Mouse (Mus musculus): ENCODE measurements around the gene Prss29.

Gene Prss29

GRCm38 (mm10) chr17:25340003-25340402 lies 21.5 kb downstream of the Prss29 start:
- intact Hi-C loops (cut with DNase I) = no loop called here

- intact Hi-C loops (cut with DNase I) = no loop called here
Measured at GRCm38 (mm10) chr17:25341490-25341889, 23.0 kb downstream of the Prss29 start.

- intact Hi-C loops (cut with DNase I) = no loop called here
Measured at GRCm38 (mm10) chr17:25345462-25345861, 27.0 kb downstream of the Prss29 start, which contains the start of gene Tpsab1. Tpsab1 (minus strand) TSS chr17:25345562.

- intact Hi-C loops (cut with DNase I) = loop anchor here (5.0 kb wide), 1 partner anchor 69 kb away; no protein-coding TSS in a partner anchor
Measured at GRCm38 (mm10) chr17:25361291-25361690, 42.8 kb downstream of the Prss29 start.

GRCm38 (mm10) chr17:25363726-25364125 lies 45.3 kb downstream of the Prss29 start:
- intact Hi-C loops (cut with DNase I) = loop anchor here (5.0 kb wide), 1 partner anchor 71 kb away; no protein-coding TSS in a partner anchor

- intact Hi-C loops (cut with DNase I) = loop anchor here (5.0 kb wide), 1 partner anchor 34 kb away; no protein-coding TSS in a partner anchor
Measured at GRCm38 (mm10) chr17:25366005-25366404, 47.6 kb downstream of the Prss29 start, which contains the start of gene Tpsb2. Tpsb2 (plus strand) TSS chr17:25366305.

- intact Hi-C loops (cut with DNase I) = loop anchor here (5.0 kb wide), 1 partner anchor 37 kb away; no protein-coding TSS in a partner anchor
Measured at GRCm38 (mm10) chr17:25368973-25369372, 50.5 kb downstream of the Prss29 start, which contains the start of gene Tpsg1. Tpsg1 (plus strand) TSS chr17:25369273.

Measured in adrenal gland (tissue).